Mouse (Mus musculus): ENCODE results near the gene Npff. TPM values are rescaled to one million over a fixed set of nuclear protein-coding genes. Genes with fewer than 3 reads are reported as not detected.
A peak's percentile ranks its signal among the peaks of the same experiment; 100 is the strongest.

Gene Npff
- 3.6 and 4.3 TPM in 2 replicates for polyA plus RNA-seq (2016; fragmentation: Nextera tagmentation; extraction: Ambion mirVana)

DNA sequence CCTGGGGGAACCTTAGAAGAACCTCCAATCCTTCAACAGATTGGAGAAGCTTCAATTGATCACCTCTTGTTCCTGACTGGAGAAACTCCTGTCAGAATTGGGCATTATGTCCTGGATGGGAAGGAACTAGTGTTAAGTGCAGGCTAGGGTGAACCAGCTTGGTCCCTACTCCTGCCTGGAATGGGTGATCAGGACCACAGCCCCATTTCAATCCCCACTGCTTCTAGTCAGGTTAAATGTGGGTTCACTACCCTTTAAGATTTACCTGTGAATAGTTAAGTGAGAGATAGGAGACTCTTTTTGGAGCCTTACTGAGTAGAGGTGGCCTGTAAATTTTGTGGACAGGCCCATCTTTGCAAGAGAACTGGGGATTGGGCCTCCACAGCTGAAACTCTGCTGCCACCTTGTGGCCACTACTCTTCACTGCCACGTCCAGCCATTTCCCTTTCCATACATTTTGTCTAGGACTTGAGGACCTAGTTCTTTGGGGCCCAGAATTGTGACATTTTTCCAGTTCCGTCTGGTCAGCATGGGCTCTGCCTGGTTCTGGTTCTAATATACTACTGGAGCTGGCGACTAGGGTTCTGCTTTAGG is at the start of gene Npff:
Gene Npff, minus strand, starts transcription at position 51 of the 594 bp plus-strand sequence.
- peaks cover 3% of the 10 kb centered on the region; the same call in 1 of the 2 replicates for H3K4me1 ChIP-seq
- H3K9me3 ChIP-seq (replicated peaks), result no peaks in the 10 kb centered on the region
- no peak within 1 kb of the TSS for H3K9ac ChIP-seq
- peaks cover 48% of the 10 kb centered on the region for H3K36me3 ChIP-seq
- 0 out of 2 replicates have a peak, but pooled peaks have one; percentile 29 for ATAC-seq (ENCODE audit: low FRiP score)
- 0 out of 2 replicates have a peak within 1 kb of the TSS, but pooled peaks have one; percentile 13 for H3K27ac ChIP-seq
- no peak within 1 kb of the TSS for H3K4me3 ChIP-seq
- H3K27me3 ChIP-seq, result no peaks in the 10 kb centered on the region
- WGBS, result 9% methylated on average over 3 of the region's 3 CpGs
- H3K4me2 ChIP-seq (replicated peaks), result no peak within 1 kb of the TSS

DNA sequence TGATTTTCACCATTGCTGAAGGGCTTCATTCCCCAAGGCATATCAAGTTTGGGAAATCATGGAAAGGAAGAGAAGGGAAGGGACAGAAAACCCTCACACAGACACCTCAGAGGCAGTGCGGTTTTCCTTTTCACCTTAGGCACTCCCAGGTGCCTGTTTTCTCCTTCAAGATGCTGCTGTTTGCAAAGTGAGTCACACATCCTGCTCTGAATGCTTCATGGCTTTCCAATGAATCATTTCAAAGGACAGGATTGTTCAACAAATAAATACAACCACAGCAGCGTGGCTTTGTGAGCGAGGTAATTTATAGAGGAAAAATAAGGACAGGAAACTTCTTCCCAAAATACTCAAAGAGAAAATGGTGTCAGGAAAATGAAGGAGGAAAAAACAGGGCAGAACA is 47.3 kb upstream of the Npff start:
- H3K9me3 ChIP-seq (replicated peaks), result no peaks in the 10 kb centered on the region
- H3K36me3 ChIP-seq, result no peaks in the 10 kb centered on the region
- no peak overlapping the region for H3K4me2 ChIP-seq (replicated peaks)
- H3K27me3 ChIP-seq, result no peaks in the 10 kb centered on the region
- ATAC-seq (ENCODE audit: low FRiP score), result no peak
- H3K4me1 ChIP-seq, result 0 out of 2 replicates have a peak, but pooled peaks cover 2% of the 10 kb centered on the region
- WGBS, result 80% methylated on average over 3 of the region's 3 CpGs
- H3K4me3 ChIP-seq, result no peak overlapping the region
- no peak overlapping the region for H3K9ac ChIP-seq
- no peak overlapping the region for H3K27ac ChIP-seq

- no peaks in the 10 kb centered on the region for H3K27me3 ChIP-seq
- no peak overlapping the region for H3K27ac ChIP-seq
- no peak for ATAC-seq (ENCODE audit: low FRiP score)
- H3K4me3 ChIP-seq, result no peak overlapping the region
- WGBS, result 93% methylated on average over 2 of the region's 2 CpGs
- H3K4me2 ChIP-seq (replicated peaks), result no peak overlapping the region
- no peak overlapping the region for H3K9ac ChIP-seq
- no peaks in the 10 kb centered on the region for H3K4me1 ChIP-seq
- no peaks in the 10 kb centered on the region for H3K9me3 ChIP-seq (replicated peaks)
- no peaks in the 10 kb centered on the region for H3K36me3 ChIP-seq
These were observed 43.1 kb upstream of the Npff start for GRCm38 (mm10) chr15:102567849-102568248.

- H3K4me3 ChIP-seq, result no peak overlapping the region
- no peak overlapping the region for H3K27ac ChIP-seq
- H3K4me1 ChIP-seq, result no peaks in the 10 kb centered on the region
- 89% methylated on average over 5 of the region's 5 CpGs for WGBS
- H3K9ac ChIP-seq, result no peak overlapping the region
- H3K27me3 ChIP-seq, result no peaks in the 10 kb centered on the region
- no peak for ATAC-seq (ENCODE audit: low FRiP score)
- H3K4me2 ChIP-seq (replicated peaks), result no peak overlapping the region
- no peaks in the 10 kb centered on the region for H3K9me3 ChIP-seq (replicated peaks)
- H3K36me3 ChIP-seq, result peaks cover 5% of the 10 kb centered on the region; the same call in 1 of the 2 replicates
These were observed 38.9 kb upstream of the Npff start for GRCm38 (mm10) chr15:102563681-102564080.

DNA sequence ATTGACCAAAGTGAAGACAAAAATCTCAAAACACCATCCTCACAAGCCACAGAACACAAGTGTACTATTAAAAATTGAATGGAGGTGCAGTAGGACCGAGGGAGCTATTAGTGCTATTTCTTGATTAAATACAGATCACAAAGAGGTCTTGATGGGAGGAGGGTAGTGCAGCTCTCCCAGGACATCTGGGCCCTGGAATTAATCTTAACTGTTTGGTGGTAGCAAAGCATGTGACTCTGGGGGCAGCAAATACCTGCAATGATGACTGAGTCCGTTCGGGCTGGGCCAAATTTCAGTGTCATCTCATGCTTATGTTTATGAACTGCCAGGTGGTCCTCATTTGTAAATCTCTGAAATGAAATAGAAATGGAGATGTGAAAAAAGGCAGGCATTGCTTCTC is 38.3 kb upstream of the Npff start:
- Histone ChIP-seq H3K27me3 (no peaks in the 10 kb centered on the region), H3K4me1 (no peaks in the 10 kb centered on the region), H3K36me3 (peaks cover 5% of the 10 kb centered on the region; the same call in 1 of the 2 replicates), H3K4me3 (no peak overlapping the region), H3K9ac (no peak overlapping the region), H3K9me3 (replicated peaks) (no peaks in the 10 kb centered on the region), H3K27ac (no peak overlapping the region), H3K4me2 (replicated peaks) (no peak overlapping the region)
- ATAC-seq (ENCODE audit: low FRiP score), result no peak
- WGBS, result 90% methylated on average over 3 of the region's 3 CpGs

GRCm38 (mm10) chr15:102562491-102562890 is 37.7 kb upstream of the Npff start:
- no peak overlapping the region for H3K27ac ChIP-seq

GRCm38 (mm10) chr15:102557580-102557979 is 32.8 kb upstream of the Npff start:
- no peak overlapping the region for H3K27ac ChIP-seq
- no peaks in the 10 kb centered on the region for H3K9me3 ChIP-seq (replicated peaks)
- H3K4me3 ChIP-seq, result no peak overlapping the region
- H3K36me3 ChIP-seq, result peaks cover 27% of the 10 kb centered on the region
- H3K27me3 ChIP-seq, result no peaks in the 10 kb centered on the region
- ATAC-seq (ENCODE audit: low FRiP score), result no peak
- no peaks in the 10 kb centered on the region for H3K4me1 ChIP-seq
- H3K4me2 ChIP-seq (replicated peaks), result no peak overlapping the region
- no peak overlapping the region for H3K9ac ChIP-seq

More at GRCm38 (mm10) chr15:102562491-102562890, 37.7 kb upstream of the Npff start:
- Histone ChIP-seq H3K36me3 (peaks cover 5% of the 10 kb centered on the region; the same call in 1 of the 2 replicates), H3K4me1 (no peaks in the 10 kb centered on the region), H3K27me3 (no peaks in the 10 kb centered on the region), H3K4me3 (no peak overlapping the region), H3K4me2 (replicated peaks) (no peak overlapping the region), H3K9me3 (replicated peaks) (no peaks in the 10 kb centered on the region), H3K9ac (no peak overlapping the region)
- ATAC-seq (ENCODE audit: low FRiP score), result no peak
- WGBS, result 90% methylated on average over 1 of the region's 1 CpGs

- Histone ChIP-seq H3K4me3 (no peak overlapping the region), H3K27ac (no peak overlapping the region), H3K4me2 (replicated peaks) (no peak overlapping the region), H3K36me3 (peaks cover 37% of the 10 kb centered on the region), H3K4me1 (no peaks in the 10 kb centered on the region), H3K27me3 (no peaks in the 10 kb centered on the region), H3K9ac (no peak overlapping the region), H3K9me3 (replicated peaks) (no peaks in the 10 kb centered on the region)
- ATAC-seq (ENCODE audit: low FRiP score), result no peak
- whole genome bisulfite sequencing, result 98% methylated on average over 1 of the region's 1 CpGs
These were observed 30.8 kb upstream of the Npff start for GRCm38 (mm10) chr15:102555581-102555980.

GRCm38 (mm10) chr15:102552599-102552998 is 27.9 kb upstream of the Npff start:
- H3K9ac ChIP-seq, result no peak overlapping the region
- ATAC-seq (ENCODE audit: low FRiP score), result no peak
- WGBS, result 95% methylated on average over 5 of the region's 5 CpGs
- peaks cover 47% of the 10 kb centered on the region for H3K36me3 ChIP-seq
- H3K27me3 ChIP-seq, result no peaks in the 10 kb centered on the region
- H3K27ac ChIP-seq, result no peak overlapping the region
- no peak overlapping the region for H3K4me2 ChIP-seq (replicated peaks)
- H3K9me3 ChIP-seq (replicated peaks), result no peaks in the 10 kb centered on the region
- no peaks in the 10 kb centered on the region for H3K4me1 ChIP-seq
- H3K4me3 ChIP-seq, result no peak overlapping the region

- no peak for ATAC-seq (ENCODE audit: low FRiP score)
- Histone ChIP-seq H3K36me3 (peaks cover 42% of the 10 kb centered on the region), H3K27ac (no peak overlapping the region), H3K4me2 (replicated peaks) (no peak overlapping the region), H3K4me1 (no peaks in the 10 kb centered on the region), H3K27me3 (no peaks in the 10 kb centered on the region), H3K9me3 (replicated peaks) (no peaks in the 10 kb centered on the region), H3K4me3 (no peak overlapping the region), H3K9ac (no peak overlapping the region)
- 93% methylated on average over 3 of the region's 3 CpGs for WGBS
These were observed 22.7 kb upstream of the Npff start for GRCm38 (mm10) chr15:102547478-102547877.

GRCm38 (mm10) chr15:102546677-102547427 is 22.1 kb upstream of the Npff start:
- H3K4me2 ChIP-seq (replicated peaks), result no peak overlapping the region
- no peak overlapping the region for H3K27ac ChIP-seq
- WGBS, result 79% methylated on average over 3 of the region's 3 CpGs
- H3K9ac ChIP-seq, result no peak overlapping the region
- no peak for ATAC-seq (ENCODE audit: low FRiP score)
- no peaks in the 10 kb centered on the region for H3K4me1 ChIP-seq
- peaks cover 36% of the 10 kb centered on the region for H3K36me3 ChIP-seq
- no peaks in the 10 kb centered on the region for H3K9me3 ChIP-seq (replicated peaks)
- H3K4me3 ChIP-seq, result no peak overlapping the region
- H3K27me3 ChIP-seq, result no peaks in the 10 kb centered on the region

- H3K9ac ChIP-seq, result no peak overlapping the region
- peaks cover 35% of the 10 kb centered on the region for H3K36me3 ChIP-seq
- ATAC-seq (ENCODE audit: low FRiP score), result no peak
- H3K4me1 ChIP-seq, result no peaks in the 10 kb centered on the region
- H3K27me3 ChIP-seq, result no peaks in the 10 kb centered on the region
- no peaks in the 10 kb centered on the region for H3K9me3 ChIP-seq (replicated peaks)
- no peak overlapping the region for H3K4me2 ChIP-seq (replicated peaks)
- 95% methylated on average over 3 of the region's 3 CpGs for WGBS
- H3K4me3 ChIP-seq, result no peak overlapping the region
- H3K27ac ChIP-seq, result no peak overlapping the region
These were observed 21.5 kb upstream of the Npff start for GRCm38 (mm10) chr15:102546246-102546645.

DNA sequence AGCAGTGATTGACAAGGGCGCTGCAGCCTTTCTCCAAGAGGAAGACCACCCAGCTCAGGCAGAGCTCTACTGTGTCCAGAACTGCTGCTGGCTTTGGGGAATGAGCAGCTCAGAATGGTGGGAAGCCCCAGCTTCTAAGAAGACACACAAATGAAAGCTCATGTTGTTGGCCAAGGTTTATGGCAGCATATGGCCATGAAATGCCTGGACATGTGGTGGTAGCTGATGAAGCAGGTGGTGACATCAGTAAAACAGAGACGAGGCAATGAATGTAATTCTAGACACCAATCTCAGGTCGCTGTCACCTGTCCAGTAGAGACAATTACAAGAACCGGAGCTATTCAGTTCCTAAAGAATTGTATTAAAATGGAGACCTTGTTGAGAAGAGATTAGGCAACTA is 20.1 kb upstream of the Npff start:
- H3K9ac ChIP-seq, result no peak overlapping the region
- H3K36me3 ChIP-seq, result peaks cover 46% of the 10 kb centered on the region
- H3K9me3 ChIP-seq (replicated peaks), result no peaks in the 10 kb centered on the region
- no peak overlapping the region for H3K4me3 ChIP-seq
- no peaks in the 10 kb centered on the region for H3K4me1 ChIP-seq
- WGBS, result 92% methylated on average over 4 of the region's 4 CpGs
- no peak for ATAC-seq (ENCODE audit: low FRiP score)
- H3K27ac ChIP-seq, result no peak overlapping the region
- H3K27me3 ChIP-seq, result no peaks in the 10 kb centered on the region
- no peak overlapping the region for H3K4me2 ChIP-seq (replicated peaks)

Measured in hindbrain, embryonic 12.5 days (tissue).